Mouse (Mus musculus): ENCODE results near the gene Hs3st4. TPM values are rescaled to one million over a fixed set of nuclear protein-coding genes. Genes with fewer than 3 reads are reported as not detected.

Gene Hs3st4
- polyA plus RNA-seq, 1 experiment from 2014 or later: 15.5 TPM

- Histone ChIP-seq H3K9me3 (ENCODE audit: control insufficient read depth, low read length) (no peaks in the 10 kb centered on the region), H3K4me1 (ENCODE audit: control insufficient read depth, insufficient read depth, low read depth, low read length) (no peaks in the 10 kb centered on the region), H3K27ac (ENCODE audit: low read depth, low read length) (no peak overlapping the region), H3K4me3 (ENCODE audit: low read length) (no peak overlapping the region), H3K36me3 (ENCODE audit: control insufficient read depth, insufficient read depth, low read length) (no peaks in the 10 kb centered on the region), H3K9ac (ENCODE audit: low read depth, low read length) (no peak overlapping the region), H3K4me2 (ENCODE audit: low read length) (no peak overlapping the region), H3K27me3 (replicated peaks; ENCODE audit: control insufficient read depth, insufficient read depth, low read length) (no peaks in the 10 kb centered on the region)
- no peak for ATAC-seq
- WGBS: 59% methylated on average over 1 of the region's 1 CpGs
Measured at GRCm38 (mm10) chr7:124166229-124166628, 183.6 kb downstream of the Hs3st4 start.

- H3K4me3 ChIP-seq (ENCODE audit: low read length): no peak overlapping the region
- no peaks in the 10 kb centered on the region for H3K4me1 ChIP-seq (ENCODE audit: control insufficient read depth, insufficient read depth, low read depth, low read length)
- H3K36me3 ChIP-seq (ENCODE audit: control insufficient read depth, insufficient read depth, low read length): no peaks in the 10 kb centered on the region
- no peaks in the 10 kb centered on the region for H3K27me3 ChIP-seq (replicated peaks; ENCODE audit: control insufficient read depth, insufficient read depth, low read length)
- no peak overlapping the region for H3K9ac ChIP-seq (ENCODE audit: low read depth, low read length)
- ATAC-seq: no peak
- no peak overlapping the region for H3K4me2 ChIP-seq (ENCODE audit: low read length)
- 92% methylated on average over 2 of the region's 2 CpGs for WGBS
- no peaks in the 10 kb centered on the region for H3K9me3 ChIP-seq (ENCODE audit: control insufficient read depth, low read length)
- no peak overlapping the region for H3K27ac ChIP-seq (ENCODE audit: low read depth, low read length)
Measured at GRCm38 (mm10) chr7:124168796-124169195, 186.1 kb downstream of the Hs3st4 start.

GRCm38 (mm10) chr7:124170001-124170400, 187.3 kb downstream of the Hs3st4 start:
- 90% methylated on average over 2 of the region's 2 CpGs for WGBS
- no peaks in the 10 kb centered on the region for H3K36me3 ChIP-seq (ENCODE audit: control insufficient read depth, insufficient read depth, low read length)
- no peak overlapping the region for H3K27ac ChIP-seq (ENCODE audit: low read depth, low read length)
- H3K27me3 ChIP-seq (replicated peaks; ENCODE audit: control insufficient read depth, insufficient read depth, low read length): no peaks in the 10 kb centered on the region
- ATAC-seq: no peak
- no peak overlapping the region for H3K4me2 ChIP-seq (ENCODE audit: low read length)
- H3K9ac ChIP-seq (ENCODE audit: low read depth, low read length): no peak overlapping the region
- H3K4me3 ChIP-seq (ENCODE audit: low read length): no peak overlapping the region
- no peaks in the 10 kb centered on the region for H3K4me1 ChIP-seq (ENCODE audit: control insufficient read depth, insufficient read depth, low read depth, low read length)
- H3K9me3 ChIP-seq (ENCODE audit: control insufficient read depth, low read length): no peaks in the 10 kb centered on the region

GRCm38 (mm10) chr7:124171992-124172391, 189.3 kb downstream of the Hs3st4 start:
- Histone ChIP-seq H3K4me1 (ENCODE audit: control insufficient read depth, insufficient read depth, low read depth, low read length) (no peaks in the 10 kb centered on the region), H3K4me3 (ENCODE audit: low read length) (no peak overlapping the region), H3K36me3 (ENCODE audit: control insufficient read depth, insufficient read depth, low read length) (no peaks in the 10 kb centered on the region), H3K27ac (ENCODE audit: low read depth, low read length) (no peak overlapping the region), H3K4me2 (ENCODE audit: low read length) (no peak overlapping the region), H3K27me3 (replicated peaks; ENCODE audit: control insufficient read depth, insufficient read depth, low read length) (no peaks in the 10 kb centered on the region), H3K9me3 (ENCODE audit: control insufficient read depth, low read length) (no peaks in the 10 kb centered on the region), H3K9ac (ENCODE audit: low read depth, low read length) (no peak overlapping the region)
- ATAC-seq: no peak

- 100% methylated on average over 3 of the region's 3 CpGs for WGBS
- Histone ChIP-seq H3K9me3 (ENCODE audit: control insufficient read depth, low read length) (no peaks in the 10 kb centered on the region), H3K27ac (ENCODE audit: low read depth, low read length) (no peak overlapping the region), H3K9ac (ENCODE audit: low read depth, low read length) (no peak overlapping the region), H3K36me3 (ENCODE audit: control insufficient read depth, insufficient read depth, low read length) (no peaks in the 10 kb centered on the region), H3K4me3 (ENCODE audit: low read length) (no peak overlapping the region), H3K27me3 (replicated peaks; ENCODE audit: control insufficient read depth, insufficient read depth, low read length) (no peaks in the 10 kb centered on the region), H3K4me1 (ENCODE audit: control insufficient read depth, insufficient read depth, low read depth, low read length) (no peaks in the 10 kb centered on the region), H3K4me2 (ENCODE audit: low read length) (no peak overlapping the region)
- ATAC-seq: no peak
Measured at GRCm38 (mm10) chr7:124180926-124181325, 198.3 kb downstream of the Hs3st4 start.

- H3K4me3 ChIP-seq (ENCODE audit: low read length): no peak overlapping the region
- no peak overlapping the region for H3K9ac ChIP-seq (ENCODE audit: low read depth, low read length)
- H3K27ac ChIP-seq (ENCODE audit: low read depth, low read length): no peak overlapping the region
- 82% methylated on average over 1 of the region's 1 CpGs for WGBS
- ATAC-seq: no peak
- no peaks in the 10 kb centered on the region for H3K36me3 ChIP-seq (ENCODE audit: control insufficient read depth, insufficient read depth, low read length)
- H3K4me1 ChIP-seq (ENCODE audit: control insufficient read depth, insufficient read depth, low read depth, low read length): no peaks in the 10 kb centered on the region
- no peaks in the 10 kb centered on the region for H3K9me3 ChIP-seq (ENCODE audit: control insufficient read depth, low read length)
- H3K4me2 ChIP-seq (ENCODE audit: low read length): no peak overlapping the region
- no peaks in the 10 kb centered on the region for H3K27me3 ChIP-seq (replicated peaks; ENCODE audit: control insufficient read depth, insufficient read depth, low read length)
Measured at GRCm38 (mm10) chr7:124184693-124185092, 202.0 kb downstream of the Hs3st4 start.

GRCm38 (mm10) chr7:124198811-124199570, 216.3 kb downstream of the Hs3st4 start:
- Histone ChIP-seq H3K9me3 (ENCODE audit: control insufficient read depth, low read length) (no peaks in the 10 kb centered on the region), H3K4me3 (ENCODE audit: low read length) (no peak overlapping the region), H3K27ac (ENCODE audit: low read depth, low read length) (no peak overlapping the region), H3K4me1 (ENCODE audit: control insufficient read depth, insufficient read depth, low read depth, low read length) (no peaks in the 10 kb centered on the region), H3K4me2 (ENCODE audit: low read length) (no peak overlapping the region), H3K36me3 (ENCODE audit: control insufficient read depth, insufficient read depth, low read length) (no peaks in the 10 kb centered on the region), H3K9ac (ENCODE audit: low read depth, low read length) (no peak overlapping the region), H3K27me3 (replicated peaks; ENCODE audit: control insufficient read depth, insufficient read depth, low read length) (no peaks in the 10 kb centered on the region)
- ATAC-seq: no peak
- 69% methylated on average over 6 of the region's 6 CpGs for WGBS

- H3K4me2 ChIP-seq (ENCODE audit: low read length): no peak overlapping the region
- H3K27me3 ChIP-seq (replicated peaks; ENCODE audit: control insufficient read depth, insufficient read depth, low read length): no peaks in the 10 kb centered on the region
- no peak overlapping the region for H3K4me3 ChIP-seq (ENCODE audit: low read length)
- H3K4me1 ChIP-seq (ENCODE audit: control insufficient read depth, insufficient read depth, low read depth, low read length): peaks cover 4% of the 10 kb centered on the region; the same call in 1 of the 2 replicates
- H3K27ac ChIP-seq (ENCODE audit: low read depth, low read length): no peak overlapping the region
- no peak for ATAC-seq
- no peaks in the 10 kb centered on the region for H3K9me3 ChIP-seq (ENCODE audit: control insufficient read depth, low read length)
- 90% methylated on average over 1 of the region's 1 CpGs for WGBS
- H3K36me3 ChIP-seq (ENCODE audit: control insufficient read depth, insufficient read depth, low read length): no peaks in the 10 kb centered on the region
- no peak overlapping the region for H3K9ac ChIP-seq (ENCODE audit: low read depth, low read length)
Measured at GRCm38 (mm10) chr7:124216921-124217320, 234.3 kb downstream of the Hs3st4 start.

GRCm38 (mm10) chr7:124220556-124220955, 237.9 kb downstream of the Hs3st4 start:
- no peaks in the 10 kb centered on the region for H3K9me3 ChIP-seq (ENCODE audit: control insufficient read depth, low read length)
- peaks cover 4% of the 10 kb centered on the region; the same call in 1 of the 2 replicates for H3K4me1 ChIP-seq (ENCODE audit: control insufficient read depth, insufficient read depth, low read depth, low read length)
- no peak overlapping the region for H3K4me2 ChIP-seq (ENCODE audit: low read length)
- no peaks in the 10 kb centered on the region for H3K27me3 ChIP-seq (replicated peaks; ENCODE audit: control insufficient read depth, insufficient read depth, low read length)
- H3K9ac ChIP-seq (ENCODE audit: low read depth, low read length): no peak overlapping the region
- H3K4me3 ChIP-seq (ENCODE audit: low read length): no peak overlapping the region
- H3K36me3 ChIP-seq (ENCODE audit: control insufficient read depth, insufficient read depth, low read length): no peaks in the 10 kb centered on the region
- ATAC-seq: no peak
- no peak overlapping the region for H3K27ac ChIP-seq (ENCODE audit: low read depth, low read length)
- WGBS: 55% methylated on average over 10 of the region's 10 CpGs
